Mouse (Mus musculus): ENCODE measurements at regions not wholly inside any gene's neighbourhood (a gene's known extent, or its start where the extent isn't known, plus 50 kb on each side); places are given as distances from the start of the nearest gene placed in this dataset.

- no peak for DNase-seq
Observed at GRCm38 (mm10) chrX:49387439-49387838, 76.3 kb upstream of the Arhgap36 start.

GRCm38 (mm10) chrX:49377067-49377466, 86.7 kb upstream of the Arhgap36 start:
- DNase-seq: no peak

- no peak for DNase-seq
Observed at GRCm38 (mm10) chrX:49370384-49370783, 82.3 kb upstream of the Enox2 start.

GRCm38 (mm10) chrX:49369404-49369803, 81.3 kb upstream of the Enox2 start:
- DNase-seq: peak; percentile 66

- no peak for DNase-seq
Observed at GRCm38 (mm10) chrX:49346451-49346850, 58.4 kb upstream of the Enox2 start.
